Mouse (Mus musculus) limb, embryonic 10.5 days (tissue): ENCODE measurements at regions not wholly inside any gene's neighbourhood (a gene's known extent, or its start where the extent isn't known, plus 50 kb on each side); places are given as distances from the start of the nearest gene placed in this dataset.

Source experiments
- DNase-seq: peaks from one replicate; pipeline ENCODE4 v3.0.0-alpha.2; 2017; ENCODE audit warnings: low spot score
- H3K27ac ChIP-seq: fragments of 300-500 bp; sonication (generic); 2 replicates; pipeline ENCODE4 v1.5.1; 2016; ENCODE audit warnings: mild to moderate bottlenecking
- H3K27me3 ChIP-seq: fragments of 300-500 bp; sonication (generic); 2 replicates; pipeline ENCODE4 v1.6.1; 2016; ENCODE audit warnings: low read depth, mild to moderate bottlenecking; ENCODE audit not compliant: poor library complexity, severe bottlenecking
- H3K36me3 ChIP-seq: fragments of 300-500 bp; sonication (generic); 2 replicates; pipeline ENCODE4 v1.6.1; 2016; ENCODE audit warnings: mild to moderate bottlenecking, moderate library complexity
- H3K4me1 ChIP-seq: fragments of 300-500 bp; sonication (generic); 2 replicates; pipeline ENCODE4 v1.6.1; 2016
- H3K4me3 ChIP-seq: fragments of 300-500 bp; sonication (generic); 2 replicates; pipeline ENCODE4 v1.5.1; 2016; ENCODE audit warnings: mild to moderate bottlenecking, moderate library complexity
- H3K9me3 ChIP-seq: fragments of 300-500 bp; sonication (generic); replicated peaks from 2 replicates; pipeline ENCODE4 v1.6.1; 2016; ENCODE audit warnings: mild to moderate bottlenecking
- WGBS: fragments of 180-500 bp; shearing (Covaris S2); methylation state at CpG from one replicate; pipeline ENCODE4 v1.1.7; 2016; 5-methylcytosine and 5-hydroxymethylcytosine counted together

- peak; percentile 23 for DNase-seq
- no peak overlapping the region for H3K4me3 ChIP-seq
- H3K27ac ChIP-seq, result no peak overlapping the region
Observed at GRCm38 (mm10) chr17:49272661-49273448, 155.3 kb upstream of the Mocs1 start.

GRCm38 (mm10) chr17:49274936-49275335 lies 153.2 kb upstream of the Mocs1 start:
- Histone ChIP-seq H3K4me1 (peaks cover 12% of the 10 kb centered on the region), H3K27ac (no peak overlapping the region), H3K36me3 (no peaks in the 10 kb centered on the region), H3K9me3 (no peaks in the 10 kb centered on the region), H3K4me3 (no peak overlapping the region), H3K27me3 (no peaks in the 10 kb centered on the region)
- WGBS, result 97% methylated on average over 3 of the region's 3 CpGs
- DNase-seq, result peak; percentile 23

More at GRCm38 (mm10) chr17:49272661-49273448, 155.3 kb upstream of the Mocs1 start:
- Histone ChIP-seq H3K36me3 (no peaks in the 10 kb centered on the region), H3K9me3 (no peaks in the 10 kb centered on the region), H3K4me1 (no peaks in the 10 kb centered on the region), H3K27me3 (no peaks in the 10 kb centered on the region)
- 88% methylated on average over 10 of the region's 11 CpGs for WGBS

GRCm38 (mm10) chr17:49275421-49275820 lies 152.7 kb upstream of the Mocs1 start:
- 57% methylated on average over 2 of the region's 2 CpGs for WGBS
- Histone ChIP-seq H3K36me3 (no peaks in the 10 kb centered on the region), H3K9me3 (no peaks in the 10 kb centered on the region), H3K27ac (no peak overlapping the region), H3K27me3 (no peaks in the 10 kb centered on the region), H3K4me1 (peaks cover 12% of the 10 kb centered on the region), H3K4me3 (no peak overlapping the region)
- no peak for DNase-seq

GRCm38 (mm10) chr17:49275916-49276315 lies 152.2 kb upstream of the Mocs1 start:
- DNase-seq, result peak; percentile 21
- 95% methylated on average over 2 of the region's 2 CpGs for WGBS

GRCm38 (mm10) chr17:49278541-49278940 lies 149.6 kb upstream of the Mocs1 start:
- 80% methylated on average over 8 of the region's 8 CpGs for WGBS
- no peaks in the 10 kb centered on the region for H3K36me3 ChIP-seq
- no peaks in the 10 kb centered on the region for H3K9me3 ChIP-seq
- no peak overlapping the region for H3K4me3 ChIP-seq
- DNase-seq, result no peak
- H3K27ac ChIP-seq, result 0 out of 2 replicates have a peak overlapping the region, but pooled peaks have one; percentile 23
- no peaks in the 10 kb centered on the region for H3K27me3 ChIP-seq
- H3K4me1 ChIP-seq, result peaks cover 12% of the 10 kb centered on the region

More at GRCm38 (mm10) chr17:49275916-49276315, 152.2 kb upstream of the Mocs1 start:
- H3K27me3 ChIP-seq, result no peaks in the 10 kb centered on the region
- H3K36me3 ChIP-seq, result no peaks in the 10 kb centered on the region
- no peak overlapping the region for H3K4me3 ChIP-seq
- peaks cover 12% of the 10 kb centered on the region for H3K4me1 ChIP-seq
- no peak overlapping the region for H3K27ac ChIP-seq
- H3K9me3 ChIP-seq, result no peaks in the 10 kb centered on the region

- DNase-seq, result peak; percentile 32
- H3K4me1 ChIP-seq, result peaks cover 12% of the 10 kb centered on the region
- H3K9me3 ChIP-seq, result no peaks in the 10 kb centered on the region
- no peak overlapping the region for H3K4me3 ChIP-seq
- H3K27ac ChIP-seq, result peak overlapping the region; percentile 63
- no peaks in the 10 kb centered on the region for H3K36me3 ChIP-seq
- H3K27me3 ChIP-seq, result no peaks in the 10 kb centered on the region
- 54% methylated on average over 10 of the region's 10 CpGs for WGBS
Observed at GRCm38 (mm10) chr17:49278973-49279727, 149.0 kb upstream of the Mocs1 start.

- Histone ChIP-seq H3K27ac (no peak overlapping the region), H3K36me3 (no peaks in the 10 kb centered on the region), H3K4me3 (no peak overlapping the region), H3K4me1 (peaks cover 12% of the 10 kb centered on the region), H3K9me3 (no peaks in the 10 kb centered on the region), H3K27me3 (no peaks in the 10 kb centered on the region)
- 85% methylated on average over 13 of the region's 13 CpGs for WGBS
- DNase-seq, result peak; percentile 8
Observed at GRCm38 (mm10) chr17:49281344-49281743, 146.8 kb upstream of the Mocs1 start.

GRCm38 (mm10) chr17:49282498-49282897 lies 145.7 kb upstream of the Mocs1 start:
- H3K36me3 ChIP-seq, result no peaks in the 10 kb centered on the region
- H3K27ac ChIP-seq, result no peak overlapping the region
- no peaks in the 10 kb centered on the region for H3K27me3 ChIP-seq
- WGBS, result 86% methylated on average over 10 of the region's 10 CpGs
- no peak for DNase-seq
- peaks cover 12% of the 10 kb centered on the region for H3K4me1 ChIP-seq
- no peaks in the 10 kb centered on the region for H3K9me3 ChIP-seq
- H3K4me3 ChIP-seq, result no peak overlapping the region

- H3K4me1 ChIP-seq, result peaks cover 11% of the 10 kb centered on the region
- WGBS, result 91% methylated on average over 5 of the region's 5 CpGs
- no peaks in the 10 kb centered on the region for H3K9me3 ChIP-seq
- no peaks in the 10 kb centered on the region for H3K36me3 ChIP-seq
- H3K27ac ChIP-seq, result no peak overlapping the region
- DNase-seq, result no peak
- no peaks in the 10 kb centered on the region for H3K27me3 ChIP-seq
- H3K4me3 ChIP-seq, result no peak overlapping the region
Observed at GRCm38 (mm10) chr17:49283491-49283890, 144.7 kb upstream of the Mocs1 start.

GRCm38 (mm10) chr17:49291636-49292035 lies 136.5 kb upstream of the Mocs1 start:
- DNase-seq, result no peak
- no peak overlapping the region for H3K27ac ChIP-seq
- H3K27me3 ChIP-seq, result no peaks in the 10 kb centered on the region
- H3K36me3 ChIP-seq, result no peaks in the 10 kb centered on the region
- H3K9me3 ChIP-seq, result no peaks in the 10 kb centered on the region
- no peak overlapping the region for H3K4me3 ChIP-seq
- no peaks in the 10 kb centered on the region for H3K4me1 ChIP-seq
- WGBS, result 87% methylated on average over 3 of the region's 3 CpGs

GRCm38 (mm10) chr17:49304461-49304860 lies 123.7 kb upstream of the Mocs1 start:
- Histone ChIP-seq H3K4me1 (peaks cover 21% of the 10 kb centered on the region), H3K9me3 (no peaks in the 10 kb centered on the region), H3K27ac (no peak overlapping the region), H3K4me3 (no peak overlapping the region), H3K27me3 (no peaks in the 10 kb centered on the region), H3K36me3 (no peaks in the 10 kb centered on the region)
- 92% methylated on average over 3 of the region's 3 CpGs for WGBS
- no peak for DNase-seq

GRCm38 (mm10) chr17:49305116-49305515 lies 123.0 kb upstream of the Mocs1 start:
- DNase-seq, result no peak
- no peak overlapping the region for H3K4me3 ChIP-seq
- H3K27me3 ChIP-seq, result no peaks in the 10 kb centered on the region
- no peaks in the 10 kb centered on the region for H3K9me3 ChIP-seq
- H3K27ac ChIP-seq, result no peak overlapping the region
- no peaks in the 10 kb centered on the region for H3K36me3 ChIP-seq
- 87% methylated on average over 6 of the region's 6 CpGs for WGBS
- peaks cover 18% of the 10 kb centered on the region for H3K4me1 ChIP-seq

GRCm38 (mm10) chr17:49309079-49309478 lies 119.1 kb upstream of the Mocs1 start:
- DNase-seq, result peak; percentile 63
- Histone ChIP-seq H3K27me3 (0 out of 2 replicates have a peak, but pooled peaks cover 5% of the 10 kb centered on the region), H3K9me3 (no peaks in the 10 kb centered on the region), H3K27ac (peak overlapping the region; percentile 61; the same call in 1 of the 2 replicates), H3K36me3 (no peaks in the 10 kb centered on the region), H3K4me3 (0 out of 2 replicates have a peak overlapping the region, but pooled peaks have one; percentile 13), H3K4me1 (peaks cover 12% of the 10 kb centered on the region; the same call in 1 of the 2 replicates)
- WGBS, result 27% methylated on average over 5 of the region's 5 CpGs
